Mouse (Mus musculus): Measurements from ENCODE around the gene Rasgef1b.

- TF ChIP-seq POLR2A (IDR thresholded peaks at IDR 0.05; ENCODE audit: insufficient read length, low read depth), result no peak
- no peak for TF ChIP-seq TCF12 (IDR thresholded peaks at IDR 0.05; ENCODE audit: insufficient read depth, poor library complexity, severe bottlenecking)
- TF ChIP-seq USF1 (IDR thresholded peaks at IDR 0.05; ENCODE audit: low read depth), result no peak
- TF ChIP-seq MAX (IDR thresholded peaks at IDR 0.05; ENCODE audit: low read depth), result no peak
These were observed 454.7 kb downstream of the Rasgef1b start for GRCm38 (mm10) chr5:99274119-99274563.
